Mouse (Mus musculus) liver, postnatal 0 days (tissue): ENCODE data around the gene Rps6.

Source experiments
- CTCF ChIP-seq: sonication (generic); IDR thresholded peaks from 2 replicates; pipeline ENCODE4 v1.5.1; 2016; ENCODE audit warnings: antibody characterized with exemption, low read depth
- EP300 ChIP-seq: IDR thresholded peaks from 2 replicates; pipeline ENCODE4 v1.6.1; 2016; ENCODE audit warnings: antibody characterized with exemption, low read depth, mild to moderate bottlenecking

- TF ChIP-seq CTCF (no peak), EP300 (no peak)
Observed at GRCm38 (mm10) chr4:86871988-86872387, 14.8 kb upstream of the Rps6 start.
